Mouse (Mus musculus): ENCODE data around the gene Adam11. TPM values are rescaled to one million over a fixed set of nuclear protein-coding genes. Genes with fewer than 3 reads are reported as not detected.
"Not testable (repeated sequence)": the region's sequence is repeated elsewhere in the genome, so short reads cannot be mapped to it uniquely, and the experiment has no call there.

The Adam11 gene
- total RNA-seq (2014; rRNA removed; ENCODE audit: low replicate concordance) (7.4 and 13.6 TPM in 2 replicates), polyA plus RNA-seq (2015; fragmentation: Nextera tagmentation; extraction: Ambion mirVana) (3.2 and 3.4 TPM in 2 replicates)

GRCm38 (mm10) chr11:102761309-102762210 is at the start of gene Adam11:
Adam11 (plus strand) TSS chr11:102761439.
- no peak for TF ChIP-seq EP300 (IDR thresholded peaks at IDR 0.05; ENCODE audit: low read depth)
- TF ChIP-seq CTCF (IDR thresholded peaks at IDR 0.05; ENCODE audit: low read depth), result no peak
- ATAC-seq (ENCODE audit: insufficient read depth, low read depth) (peak; percentile 50), DNase-seq (ENCODE audit: low spot score) (no peak)
- Histone ChIP-seq H3K27me3 (ENCODE audit: control insufficient read depth, insufficient read depth, low read length) (peaks cover 5% of the 10 kb centered on the region; the same call in 1 of the 2 replicates), H3K4me2 (ENCODE audit: low read depth, low read length) (peak within 1 kb of the TSS; percentile 100), H3K4me1 (ENCODE audit: control insufficient read depth, insufficient read depth) (peaks cover 7% of the 10 kb centered on the region), H3K9ac (replicated peaks; ENCODE audit: low read depth, low read length) (peak within 1 kb of the TSS; percentile 65), H3K9me3 (replicated peaks; ENCODE audit: control insufficient read depth, low read length) (no peaks in the 10 kb centered on the region), H3K4me3 (ENCODE audit: low read depth, low read length) (peak within 1 kb of the TSS; percentile 73), H3K27ac (ENCODE audit: low read depth) (no peak within 1 kb of the TSS), H3K36me3 (replicated peaks; ENCODE audit: control insufficient read depth, insufficient read depth, low read length) (no peaks in the 10 kb centered on the region)
- WGBS, result under 1% methylated on average over 45 of the region's 76 CpGs

- H3K27ac ChIP-seq (ENCODE audit: low read depth), result no peak overlapping the region
- WGBS, result 92% methylated on average over 4 of the region's 4 CpGs
- ATAC-seq (ENCODE audit: insufficient read depth, low read depth) (no peak), DNase-seq (ENCODE audit: low spot score) (no peak)
- H3K36me3 ChIP-seq (replicated peaks; ENCODE audit: control insufficient read depth, insufficient read depth, low read length), result no peaks in the 10 kb centered on the region
- no peak for TF ChIP-seq EP300 (IDR thresholded peaks at IDR 0.05; ENCODE audit: low read depth)
- TF ChIP-seq CTCF (IDR thresholded peaks at IDR 0.05; ENCODE audit: low read depth), result no peak
- 0 out of 2 replicates have a peak, but pooled peaks cover 2% of the 10 kb centered on the region for H3K9me3 ChIP-seq (replicated peaks; ENCODE audit: control insufficient read depth, low read length)
- H3K4me3 ChIP-seq (ENCODE audit: low read depth, low read length), result no peak overlapping the region
- H3K9ac ChIP-seq (replicated peaks; ENCODE audit: low read depth, low read length), result no peak overlapping the region
- H3K4me2 ChIP-seq (ENCODE audit: low read depth, low read length), result no peak overlapping the region
- H3K27me3 ChIP-seq (ENCODE audit: control insufficient read depth, insufficient read depth, low read length), result no peaks in the 10 kb centered on the region
- no peaks in the 10 kb centered on the region for H3K4me1 ChIP-seq (ENCODE audit: control insufficient read depth, insufficient read depth)
Measured at GRCm38 (mm10) chr11:102712411-102712810, 48.8 kb upstream of the Adam11 start.

GRCm38 (mm10) chr11:102714578-102714977 is 46.7 kb upstream of the Adam11 start:
- H3K9ac ChIP-seq (replicated peaks; ENCODE audit: low read depth, low read length); H3K4me3 ChIP-seq (ENCODE audit: low read depth, low read length); ATAC-seq (ENCODE audit: insufficient read depth, low read depth); H3K27ac ChIP-seq (ENCODE audit: low read depth); H3K36me3 ChIP-seq (replicated peaks; ENCODE audit: control insufficient read depth, insufficient read depth, low read length); H3K27me3 ChIP-seq (ENCODE audit: control insufficient read depth, insufficient read depth, low read length); H3K9me3 ChIP-seq (replicated peaks; ENCODE audit: control insufficient read depth, low read length); H3K4me1 ChIP-seq (ENCODE audit: control insufficient read depth, insufficient read depth); H3K4me2 ChIP-seq (ENCODE audit: low read depth, low read length); DNase-seq (ENCODE audit: low spot score): not testable (repeated sequence)
- WGBS, result 79% methylated on average over 2 of the region's 2 CpGs
- 0 out of 2 replicates have a peak, but pooled peaks have one; percentile 12 for TF ChIP-seq CTCF (IDR thresholded peaks at IDR 0.05; ENCODE audit: low read depth)

- WGBS, result 73% methylated on average over 7 of the region's 7 CpGs
- no peaks in the 10 kb centered on the region for H3K36me3 ChIP-seq (replicated peaks; ENCODE audit: control insufficient read depth, insufficient read depth, low read length)
- H3K27me3 ChIP-seq (ENCODE audit: control insufficient read depth, insufficient read depth, low read length), result no peaks in the 10 kb centered on the region
- H3K27ac ChIP-seq (ENCODE audit: low read depth), result no peak overlapping the region
- no peaks in the 10 kb centered on the region for H3K4me1 ChIP-seq (ENCODE audit: control insufficient read depth, insufficient read depth)
- H3K9ac ChIP-seq (replicated peaks; ENCODE audit: low read depth, low read length), result no peak overlapping the region
- TF ChIP-seq EP300 (IDR thresholded peaks at IDR 0.05; ENCODE audit: low read depth), result no peak
- no peak for TF ChIP-seq CTCF (IDR thresholded peaks at IDR 0.05; ENCODE audit: low read depth)
- DNase-seq (ENCODE audit: low spot score) (no peak), ATAC-seq (ENCODE audit: insufficient read depth, low read depth) (no peak)
- H3K4me2 ChIP-seq (ENCODE audit: low read depth, low read length), result no peak overlapping the region
- H3K4me3 ChIP-seq (ENCODE audit: low read depth, low read length), result no peak overlapping the region
- H3K9me3 ChIP-seq (replicated peaks; ENCODE audit: control insufficient read depth, low read length), result 0 out of 2 replicates have a peak, but pooled peaks cover 5% of the 10 kb centered on the region
Measured at GRCm38 (mm10) chr11:102716135-102716534, 45.1 kb upstream of the Adam11 start.

GRCm38 (mm10) chr11:102725574-102725973 is 35.7 kb upstream of the Adam11 start:
- H3K36me3 ChIP-seq (replicated peaks; ENCODE audit: control insufficient read depth, insufficient read depth, low read length), result no peaks in the 10 kb centered on the region
- H3K4me3 ChIP-seq (ENCODE audit: low read depth, low read length), result no peak overlapping the region
- no peak overlapping the region for H3K9ac ChIP-seq (replicated peaks; ENCODE audit: low read depth, low read length)
- H3K9me3 ChIP-seq (replicated peaks; ENCODE audit: control insufficient read depth, low read length), result no peaks in the 10 kb centered on the region
- 37% methylated on average over 3 of the region's 3 CpGs for whole genome bisulfite sequencing
- no peaks in the 10 kb centered on the region for H3K27me3 ChIP-seq (ENCODE audit: control insufficient read depth, insufficient read depth, low read length)
- DNase-seq (ENCODE audit: low spot score), result no peak
- H3K27ac ChIP-seq (ENCODE audit: low read depth), result no peak overlapping the region
- TF ChIP-seq CTCF (IDR thresholded peaks at IDR 0.05; ENCODE audit: low read depth) (peak; percentile 29; the same call in 1 of the 2 replicates), EP300 (IDR thresholded peaks at IDR 0.05; ENCODE audit: low read depth) (no peak)
- ATAC-seq (ENCODE audit: insufficient read depth, low read depth), result no peak
- no peak overlapping the region for H3K4me2 ChIP-seq (ENCODE audit: low read depth, low read length)
- H3K4me1 ChIP-seq (ENCODE audit: control insufficient read depth, insufficient read depth), result no peaks in the 10 kb centered on the region

Measured in heart, postnatal 0 days (tissue).